Mouse (Mus musculus): ENCODE measurements around the gene Pygo1.

DNA sequence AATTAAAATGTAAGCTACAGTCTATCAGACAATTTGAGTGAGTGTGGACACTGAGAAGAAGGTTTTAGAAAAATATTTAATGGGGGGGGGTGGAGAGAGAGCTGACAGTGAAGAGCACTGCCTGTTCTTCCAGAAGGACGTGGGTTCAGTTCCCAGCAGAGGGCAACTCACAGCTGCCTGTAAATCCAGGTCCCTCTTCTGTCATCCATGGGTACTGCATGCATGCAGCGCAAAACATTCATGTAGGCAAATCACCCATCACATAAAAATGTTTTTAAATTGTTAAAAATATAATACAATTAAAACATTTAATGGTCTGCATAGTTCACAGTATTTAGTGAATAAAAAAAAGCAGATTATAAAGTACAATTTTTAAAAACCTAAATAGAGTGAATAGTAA lies 49.6 kb upstream of the Pygo1 start:
- TF ChIP-seq CTCF (IDR thresholded peaks at IDR 0.05; ENCODE audit: control insufficient read depth, insufficient read depth, insufficient replicate concordance, low read depth, low read length) = no peak
- no peak for TF ChIP-seq POLR2A (IDR thresholded peaks at IDR 0.05; ENCODE audit: control insufficient read depth, low read depth, low read length)
